Mouse (Mus musculus) fat pad, adult 2 months (tissue): ENCODE results near the gene Dusp18.

Experiments
- DNase-seq: peaks from one replicate; pipeline ENCODE4 v3.0.0-alpha.2; 2011; ENCODE audit warnings: low read depth, low spot score; ENCODE audit errors: extremely low read depth

Dusp18 gene

GRCm38 (mm10) chr11:3894406-3895281, at the start of gene Dusp18, which contains the start of gene 4921536K21Rik:
Dusp18 (plus strand) TSS chr11:3895240.
4921536K21Rik (minus strand) TSS chr11:3895098.
- DNase-seq, result no peak

- no peak for DNase-seq
Observed at GRCm38 (mm10) chr11:3846351-3846750, 48.7 kb upstream of the Dusp18 start.

- DNase-seq, result no peak
Observed at GRCm38 (mm10) chr11:3849469-3850314, 45.3 kb upstream of the Dusp18 start.

GRCm38 (mm10) chr11:3850315-3850614, 44.8 kb upstream of the Dusp18 start:
- no peak for DNase-seq

- DNase-seq, result no peak
Observed at GRCm38 (mm10) chr11:3850746-3851277, 44.2 kb upstream of the Dusp18 start.

GRCm38 (mm10) chr11:3851872-3852271, 43.2 kb upstream of the Dusp18 start:
- no peak for DNase-seq

GRCm38 (mm10) chr11:3853031-3853430, 42.0 kb upstream of the Dusp18 start:
- DNase-seq, result no peak

- DNase-seq, result no peak
Observed at GRCm38 (mm10) chr11:3853481-3854034, 41.5 kb upstream of the Dusp18 start.

GRCm38 (mm10) chr11:3854156-3854555, 40.9 kb upstream of the Dusp18 start:
- no peak for DNase-seq

- DNase-seq, result no peak
Observed at GRCm38 (mm10) chr11:3855846-3856245, 39.2 kb upstream of the Dusp18 start.

GRCm38 (mm10) chr11:3857902-3858301, 37.1 kb upstream of the Dusp18 start:
- DNase-seq, result no peak

GRCm38 (mm10) chr11:3859778-3860177, 35.3 kb upstream of the Dusp18 start:
- DNase-seq, result no peak

- no peak for DNase-seq
Observed at GRCm38 (mm10) chr11:3860361-3860760, 34.7 kb upstream of the Dusp18 start.

- DNase-seq, result no peak
Observed at GRCm38 (mm10) chr11:3862661-3863453, 32.2 kb upstream of the Dusp18 start.

GRCm38 (mm10) chr11:3863454-3864112, 31.5 kb upstream of the Dusp18 start, which contains the start of gene Osbp2:
Osbp2 (minus strand) TSS chr11:3863903.
- DNase-seq, result no peak

GRCm38 (mm10) chr11:3864343-3864742, 30.7 kb upstream of the Dusp18 start:
- no peak for DNase-seq

- DNase-seq, result no peak
Observed at GRCm38 (mm10) chr11:3876419-3876818, 18.6 kb upstream of the Dusp18 start.

GRCm38 (mm10) chr11:3878660-3879059, 16.4 kb upstream of the Dusp18 start:
- no peak for DNase-seq

GRCm38 (mm10) chr11:3879836-3880235, 15.2 kb upstream of the Dusp18 start:
- no peak for DNase-seq

GRCm38 (mm10) chr11:3883711-3884110, 11.3 kb upstream of the Dusp18 start:
- no peak for DNase-seq
